Mouse (Mus musculus) midbrain, embryonic 16.5 days (tissue): Measurements from ENCODE around the gene Kcnab3. TPM values are rescaled to one million over a fixed set of nuclear protein-coding genes. Genes with fewer than 3 reads are reported as not detected.

Source experiments
- ATAC-seq: fragments of 200-750 bp; cut with Nextera tagmentation; 2 replicates; pipeline ENCODE4 v1.8.0; 2017; ENCODE audit warnings: moderate TSS enrichment
- H3K27ac ChIP-seq: fragments of 300-500 bp; sonication (generic); 2 replicates; pipeline ENCODE4 v1.5.1; 2014; ENCODE audit warnings: mild to moderate bottlenecking, low read length, mixed read lengths
- H3K27me3 ChIP-seq: fragments of 300-500 bp; sonication (generic); 2 replicates; pipeline ENCODE4 v1.6.1; 2014; ENCODE audit warnings: low read depth, low read length, mixed read lengths; ENCODE audit not compliant: control insufficient read depth, insufficient read depth
- H3K36me3 ChIP-seq: fragments of 300-500 bp; sonication (generic); 2 replicates; pipeline ENCODE4 v1.6.1; 2014; ENCODE audit warnings: mild to moderate bottlenecking, low read length, moderate library complexity, mixed read lengths; ENCODE audit not compliant: control insufficient read depth, insufficient read depth
- H3K4me1 ChIP-seq: fragments of 300-500 bp; sonication (generic); 2 replicates; pipeline ENCODE4 v1.6.1; 2014; ENCODE audit warnings: mild to moderate bottlenecking, low read length, mixed read lengths; ENCODE audit not compliant: control insufficient read depth, insufficient read depth
- H3K4me2 ChIP-seq: fragments of 300-500 bp; sonication (generic); 2 replicates; pipeline ENCODE4 v1.6.1; 2014; ENCODE audit warnings: mild to moderate bottlenecking, low read length, mixed read lengths
- H3K4me3 ChIP-seq: fragments of 300-500 bp; sonication (generic); 2 replicates; pipeline ENCODE4 v1.5.1; 2014; ENCODE audit warnings: low read depth, mild to moderate bottlenecking, low read length, moderate library complexity, mixed read lengths
- H3K9ac ChIP-seq: fragments of 300-500 bp; sonication (generic); 2 replicates; pipeline ENCODE4 v1.6.1; 2014; ENCODE audit warnings: low read depth, low read length, mixed read lengths
- H3K9me3 ChIP-seq: fragments of 300-500 bp; sonication (generic); replicated peaks from 2 replicates; pipeline ENCODE4 v1.6.1; 2014; ENCODE audit warnings: mild to moderate bottlenecking, low read length, mixed read lengths; ENCODE audit not compliant: control insufficient read depth, poor library complexity, severe bottlenecking
- WGBS: fragments of 180-500 bp; shearing (Covaris S2); extraction: QIAGEN DNeasy Blood & Tissue Kit; methylation state at CpG from one replicate; pipeline ENCODE4 v1.1.7; 2014; 5-methylcytosine and 5-hydroxymethylcytosine counted together
- polyA plus RNA-seq: library from polyadenylated mRNA; unstranded; fragments of >200 nt; fragmentation: Nextera tagmentation; extraction: Ambion mirVana; gene quantifications from 2 replicates; pipeline ENCODE4 v1.2.1, GENCODE M21; 2015

Kcnab3 gene
- 3.8 and 5.3 TPM in 2 replicates for polyA plus RNA-seq

DNA sequence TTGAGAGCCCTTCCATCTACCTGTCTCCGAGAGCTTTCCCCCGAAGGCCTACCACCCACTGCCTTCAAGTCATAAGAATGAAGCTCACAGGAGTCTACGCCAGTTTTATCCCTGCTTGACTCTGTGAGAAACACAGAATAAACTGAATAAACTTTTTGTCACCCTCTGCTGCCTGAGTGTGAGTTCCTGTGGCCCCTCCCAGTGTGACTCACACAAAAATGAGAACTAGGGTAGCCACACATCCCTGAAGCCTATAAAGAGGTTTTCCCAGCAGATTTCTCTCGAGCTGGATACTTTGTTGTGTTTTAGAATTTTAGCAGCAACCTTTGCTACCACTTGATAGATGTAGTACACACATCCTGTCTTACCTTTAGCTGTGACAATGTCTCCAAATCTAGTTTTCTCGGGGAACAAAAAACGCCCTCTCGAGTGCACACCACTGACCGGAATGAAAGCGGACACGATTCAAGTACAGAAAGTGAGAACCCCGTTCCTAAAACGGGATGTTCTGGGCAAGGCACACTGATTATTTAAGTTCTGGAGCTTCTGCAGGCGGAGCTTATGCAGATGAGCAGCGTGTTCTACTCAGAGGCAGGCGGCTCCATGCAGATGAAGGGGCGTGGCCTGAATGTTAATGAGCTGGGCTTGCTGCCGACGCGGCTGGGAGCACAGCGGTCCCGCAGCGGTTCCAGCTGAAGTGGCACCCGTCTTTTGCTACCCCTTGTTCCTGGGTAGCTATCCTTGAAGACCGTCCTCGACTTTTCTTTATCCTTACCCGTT is at the start of gene Kcnab3:
Kcnab3 (plus strand) TSS at position 631 of the 780 bp plus-strand sequence.
- no peaks in the 10 kb centered on the region; the same call in 1 of the 2 replicates for H3K27me3 ChIP-seq
- H3K9ac ChIP-seq: peak within 1 kb of the TSS; percentile 73
- H3K4me3 ChIP-seq: peak within 1 kb of the TSS; percentile 50
- H3K4me2 ChIP-seq: peak within 1 kb of the TSS; percentile 78
- WGBS: 12% methylated on average over 26 of the region's 26 CpGs
- ATAC-seq: peak; percentile 37; the same call in 1 of the 2 replicates
- H3K27ac ChIP-seq: no peak within 1 kb of the TSS; the same call in 1 of the 2 replicates
- peaks cover 39% of the 10 kb centered on the region for H3K4me1 ChIP-seq
- H3K36me3 ChIP-seq: no peaks in the 10 kb centered on the region
- H3K9me3 ChIP-seq: no peaks in the 10 kb centered on the region

DNA sequence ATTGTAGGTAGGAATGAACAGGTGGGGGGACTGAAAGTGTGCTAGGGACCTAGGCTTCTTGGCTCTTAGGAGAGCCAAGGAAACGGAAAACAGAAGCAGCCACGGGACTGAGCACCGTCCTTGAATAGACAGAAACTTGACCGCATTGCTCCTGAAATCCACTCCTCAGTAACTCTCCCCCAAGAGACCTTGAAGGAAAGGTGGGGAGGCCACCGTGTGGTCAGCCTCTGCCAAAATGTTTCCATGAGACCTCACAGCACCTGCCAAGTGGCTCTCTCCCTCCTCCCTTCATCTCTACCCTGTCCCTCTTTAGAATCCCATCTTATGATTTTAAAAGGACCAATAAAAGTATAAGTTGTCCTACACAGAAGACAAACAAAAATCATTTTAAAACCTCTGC is 48.8 kb upstream of the Kcnab3 start:
- no peak for ATAC-seq
- Histone ChIP-seq H3K27me3 (no peaks in the 10 kb centered on the region), H3K36me3 (no peaks in the 10 kb centered on the region), H3K4me1 (no peaks in the 10 kb centered on the region), H3K27ac (no peak overlapping the region), H3K9ac (no peak overlapping the region), H3K9me3 (no peaks in the 10 kb centered on the region), H3K4me2 (no peak overlapping the region), H3K4me3 (no peak overlapping the region)
- 75% methylated on average over 5 of the region's 5 CpGs for WGBS

DNA sequence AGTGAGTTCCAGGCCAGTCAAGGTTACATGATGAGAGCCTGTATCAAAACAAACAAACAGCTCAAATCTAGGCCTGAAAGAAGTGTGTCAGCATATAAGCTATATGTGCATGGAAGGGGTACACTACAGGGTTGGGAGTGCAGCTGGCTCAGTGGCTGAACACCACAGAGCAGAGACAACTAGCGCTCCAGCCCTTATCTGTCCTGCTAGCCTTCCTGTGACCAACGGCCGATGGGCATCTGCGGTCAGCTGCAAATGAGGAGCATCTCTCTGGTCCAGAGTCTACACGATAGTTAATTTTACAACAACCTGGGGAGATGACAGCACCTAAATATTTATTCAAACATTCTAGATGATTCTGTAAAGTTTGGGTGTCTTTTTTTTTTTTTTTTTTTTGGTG is 34.9 kb upstream of the Kcnab3 start:
- Histone ChIP-seq H3K36me3 (no peaks in the 10 kb centered on the region), H3K9ac (no peak overlapping the region), H3K9me3 (no peaks in the 10 kb centered on the region), H3K4me1 (no peaks in the 10 kb centered on the region), H3K4me3 (no peak overlapping the region), H3K4me2 (no peak overlapping the region), H3K27ac (no peak overlapping the region), H3K27me3 (no peaks in the 10 kb centered on the region)
- WGBS: 96% methylated on average over 5 of the region's 5 CpGs
- ATAC-seq: no peak

GRCm38 (mm10) chr11:69295286-69295685 is 30.8 kb upstream of the Kcnab3 start:
- Histone ChIP-seq H3K9ac (no peak overlapping the region), H3K27me3 (no peaks in the 10 kb centered on the region), H3K27ac (no peak overlapping the region), H3K36me3 (peaks cover 6% of the 10 kb centered on the region), H3K4me2 (no peak overlapping the region), H3K9me3 (no peaks in the 10 kb centered on the region), H3K4me1 (no peaks in the 10 kb centered on the region), H3K4me3 (no peak overlapping the region)
- 95% methylated on average over 3 of the region's 3 CpGs for WGBS
- no peak for ATAC-seq

- 86% methylated on average over 2 of the region's 2 CpGs for WGBS
- peaks cover 13% of the 10 kb centered on the region for H3K36me3 ChIP-seq
- no peaks in the 10 kb centered on the region for H3K4me1 ChIP-seq
- no peak overlapping the region for H3K9ac ChIP-seq
- ATAC-seq: no peak
- H3K4me3 ChIP-seq: no peak overlapping the region
- H3K9me3 ChIP-seq: no peaks in the 10 kb centered on the region
- H3K27me3 ChIP-seq: no peaks in the 10 kb centered on the region
- H3K27ac ChIP-seq: no peak overlapping the region
- no peak overlapping the region for H3K4me2 ChIP-seq
Measured at GRCm38 (mm10) chr11:69297799-69298198, 28.3 kb upstream of the Kcnab3 start.

DNA sequence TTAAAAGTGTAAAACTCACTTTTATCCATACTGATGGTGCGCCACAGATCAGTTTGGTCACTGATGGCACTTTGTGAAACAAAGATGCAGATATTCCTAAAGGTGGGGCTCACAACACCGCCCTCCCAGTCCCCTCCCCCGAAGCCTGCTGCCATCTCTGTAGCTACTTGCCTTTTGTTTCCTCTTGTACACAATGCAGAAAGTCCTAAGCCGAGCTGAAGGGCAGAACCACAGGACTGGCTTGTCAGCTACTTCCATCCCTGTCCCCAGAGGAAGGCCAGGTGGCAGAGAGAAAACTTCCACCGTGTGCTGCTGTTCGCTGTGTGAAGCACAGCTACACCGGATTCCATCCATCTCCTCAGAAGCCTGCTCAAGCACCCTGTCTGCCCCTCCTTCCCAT is 27.8 kb upstream of the Kcnab3 start:
- Histone ChIP-seq H3K27me3 (no peaks in the 10 kb centered on the region), H3K27ac (no peak overlapping the region), H3K4me2 (no peak overlapping the region), H3K9me3 (no peaks in the 10 kb centered on the region), H3K9ac (no peak overlapping the region), H3K36me3 (peaks cover 13% of the 10 kb centered on the region), H3K4me3 (no peak overlapping the region), H3K4me1 (no peaks in the 10 kb centered on the region)
- WGBS: 64% methylated on average over 7 of the region's 7 CpGs
- ATAC-seq: no peak

DNA sequence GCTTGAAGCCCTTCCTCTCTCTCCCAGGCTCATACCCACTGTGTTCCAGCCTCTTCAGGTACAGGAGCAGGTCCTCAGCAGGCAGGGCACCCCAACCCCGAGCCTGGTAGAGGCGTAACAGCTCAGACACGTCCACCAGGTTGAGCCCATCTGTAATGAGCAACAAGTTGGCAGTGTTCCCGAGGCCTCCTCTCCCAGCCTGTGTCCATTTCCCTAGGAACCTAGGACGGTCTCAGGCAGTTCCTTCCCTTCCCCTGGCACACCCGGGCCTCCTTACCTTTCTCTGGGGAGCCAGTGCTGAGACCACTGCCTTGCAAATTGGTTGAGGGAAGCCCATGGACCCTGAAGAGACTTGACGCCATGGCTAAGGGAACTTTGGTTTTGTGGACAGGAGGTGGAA is 23.2 kb upstream of the Kcnab3 start:
- no peaks in the 10 kb centered on the region for H3K4me1 ChIP-seq
- no peaks in the 10 kb centered on the region for H3K27me3 ChIP-seq
- H3K27ac ChIP-seq: no peak overlapping the region
- 88% methylated on average over 7 of the region's 7 CpGs for WGBS
- no peak overlapping the region for H3K4me2 ChIP-seq
- H3K9ac ChIP-seq: no peak overlapping the region
- no peak for ATAC-seq
- H3K36me3 ChIP-seq: peaks cover 25% of the 10 kb centered on the region
- no peaks in the 10 kb centered on the region for H3K9me3 ChIP-seq
- no peak overlapping the region for H3K4me3 ChIP-seq

DNA sequence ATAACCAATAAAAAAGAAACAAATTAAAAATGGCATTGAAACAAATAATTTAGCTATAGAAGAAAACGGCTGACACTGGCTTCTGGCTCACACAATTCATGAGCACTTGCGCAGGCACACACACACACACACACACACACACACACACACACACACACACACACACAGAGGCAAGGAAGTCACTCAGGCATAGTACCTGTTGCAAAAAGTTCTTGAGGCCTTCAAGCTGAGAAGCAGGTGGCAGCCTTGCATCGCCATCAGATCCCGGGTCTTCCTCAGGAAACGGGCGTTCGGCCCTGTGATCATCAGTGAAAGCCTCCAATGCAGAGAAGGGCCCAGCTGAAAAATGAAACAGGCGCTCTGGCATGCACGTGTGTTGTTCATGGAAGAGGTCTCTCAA is 20.8 kb upstream of the Kcnab3 start:
- no peak overlapping the region for H3K27ac ChIP-seq
- no peaks in the 10 kb centered on the region for H3K4me1 ChIP-seq
- H3K9me3 ChIP-seq: no peaks in the 10 kb centered on the region
- no peak overlapping the region for H3K4me3 ChIP-seq
- H3K4me2 ChIP-seq: no peak overlapping the region
- WGBS: 89% methylated on average over 9 of the region's 9 CpGs
- H3K36me3 ChIP-seq: peaks cover 27% of the 10 kb centered on the region
- no peaks in the 10 kb centered on the region for H3K27me3 ChIP-seq
- no peak overlapping the region for H3K9ac ChIP-seq
- no peak for ATAC-seq

GRCm38 (mm10) chr11:69306039-69306438 is 20.0 kb upstream of the Kcnab3 start:
- ATAC-seq: no peak
- no peak overlapping the region for H3K9ac ChIP-seq
- no peaks in the 10 kb centered on the region for H3K4me1 ChIP-seq
- no peak overlapping the region for H3K4me3 ChIP-seq
- peaks cover 24% of the 10 kb centered on the region for H3K36me3 ChIP-seq
- no peak overlapping the region for H3K27ac ChIP-seq
- H3K4me2 ChIP-seq: no peak overlapping the region
- no peaks in the 10 kb centered on the region for H3K9me3 ChIP-seq
- 97% methylated on average over 2 of the region's 2 CpGs for WGBS
- no peaks in the 10 kb centered on the region for H3K27me3 ChIP-seq
